Mouse (Mus musculus) myocyte (in vitro differentiated cells): ENCODE results near the gene Acer3.

Experiments used
- POLR2A ChIP-seq: IDR thresholded peaks from one replicate; pipeline ENCODE4 v1.6.1; 2011; ENCODE audit warnings: low read depth, mild to moderate bottlenecking, control low read depth, moderate library complexity; ENCODE audit not compliant: insufficient read length
- USF1 ChIP-seq: IDR thresholded peaks from one replicate; pipeline ENCODE4 v1.6.1; 2011; ENCODE audit warnings: low read depth, mild to moderate bottlenecking, control low read depth, moderate library complexity

DNA sequence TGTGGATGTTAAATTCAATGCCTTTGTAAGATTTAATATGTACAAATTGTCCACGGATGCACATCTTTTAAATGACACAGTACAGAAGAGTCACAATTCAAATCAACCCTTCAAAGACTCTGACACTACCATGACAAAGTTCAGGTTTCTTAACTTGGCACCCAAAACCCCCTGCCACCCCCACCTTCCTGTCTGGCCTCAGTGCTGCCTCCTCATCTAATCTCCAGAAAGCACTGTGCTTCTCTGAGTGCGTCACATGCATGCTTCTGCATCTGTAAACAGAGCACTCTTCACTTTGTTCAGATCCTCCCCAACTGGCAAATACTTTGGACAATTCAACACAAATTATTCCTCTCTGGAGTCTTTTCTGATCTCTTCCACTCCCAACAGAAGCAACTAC is 68.5 kb downstream of the Acer3 start:
- TF ChIP-seq POLR2A (no peak), USF1 (no peak)
